Mouse (Mus musculus) ES-Bruce4 (cell line): ENCODE measurements at regions not wholly inside any gene's neighbourhood (a gene's known extent, or its start where the extent isn't known, plus 50 kb on each side); places are given as distances from the start of the nearest gene placed in this dataset.

ENCODE experiments used
- H3K27ac ChIP-seq: 2 replicates; pipeline ENCODE4 v1.5.1; 2012; ENCODE audit warnings: low read length, inconsistent platforms; ENCODE audit not compliant: insufficient read depth
- H3K27me3 ChIP-seq: 2 replicates; pipeline ENCODE4 v1.6.1; 2012; ENCODE audit warnings: mild to moderate bottlenecking, low read length, inconsistent platforms; ENCODE audit not compliant: control insufficient read depth, poor library complexity, insufficient read depth, severe bottlenecking
- H3K36me3 ChIP-seq: 2 replicates; pipeline ENCODE4 v1.6.1; 2012; ENCODE audit warnings: inconsistent platforms, mild to moderate bottlenecking, low read length, moderate library complexity; ENCODE audit not compliant: control insufficient read depth, poor library complexity, insufficient read depth, severe bottlenecking
- H3K4me1 ChIP-seq: one replicate; pipeline ENCODE4 v1.8.1; 2011; ENCODE audit warnings: low read length; ENCODE audit not compliant: control insufficient read depth, insufficient read depth
- H3K4me3 ChIP-seq: 2 replicates; pipeline ENCODE4 v1.5.1; 2011; ENCODE audit warnings: low read depth, mild to moderate bottlenecking, low read length
- H3K9ac ChIP-seq: 2 replicates; pipeline ENCODE4 v1.6.1; 2012; ENCODE audit warnings: low read depth, mild to moderate bottlenecking, inconsistent platforms; ENCODE audit not compliant: poor library complexity, severe bottlenecking
- H3K9me3 ChIP-seq: replicated peaks from 2 replicates; pipeline ENCODE4 v1.6.1; 2012; ENCODE audit warnings: mild to moderate bottlenecking, low read length, inconsistent platforms; ENCODE audit not compliant: control insufficient read depth, poor library complexity, insufficient read depth, severe bottlenecking
- CTCF ChIP-seq: IDR thresholded peaks from one replicate; pipeline ENCODE4 v1.8.1; 2011; ENCODE audit warnings: low read depth, low read length
- EP300 ChIP-seq: IDR thresholded peaks from 2 replicates; pipeline ENCODE4 v1.6.1; 2011; ENCODE audit warnings: low read depth, low read length; ENCODE audit not compliant: insufficient read depth
- POLR2A ChIP-seq: IDR thresholded peaks from one replicate; pipeline ENCODE4 v1.8.1; 2011; ENCODE audit warnings: low read length; ENCODE audit not compliant: insufficient read depth

DNA sequence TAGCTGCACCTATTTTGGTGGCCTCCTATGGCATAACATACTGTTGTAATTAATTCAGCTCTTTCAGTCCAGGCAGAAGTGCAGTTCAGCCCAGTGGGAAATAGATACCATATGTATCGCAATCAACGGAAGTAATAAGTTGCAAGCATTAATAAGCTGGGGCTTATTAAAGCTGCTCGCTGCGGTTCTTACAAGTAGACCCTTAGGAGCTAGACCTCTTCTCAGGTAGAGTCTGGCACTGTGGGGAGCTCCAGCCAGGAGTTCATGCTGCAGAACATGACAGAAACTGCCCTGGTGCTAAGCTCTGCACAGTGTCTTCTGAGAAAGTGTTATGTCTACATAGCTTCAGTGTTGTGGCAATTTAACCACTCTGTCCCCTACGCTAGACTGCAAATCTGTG, 153.5 kb upstream of the Tut7 start:
- Histone ChIP-seq H3K36me3 (no peaks in the 10 kb centered on the region), H3K27me3 (no peaks in the 10 kb centered on the region), H3K4me1 (no peaks in the 10 kb centered on the region), H3K27ac (no peak overlapping the region), H3K9ac (no peak overlapping the region), H3K9me3 (no peaks in the 10 kb centered on the region), H3K4me3 (no peak overlapping the region)
- TF ChIP-seq CTCF: no peak
- TF ChIP-seq EP300: no peak
- TF ChIP-seq POLR2A: no peak

GRCm38 (mm10) chr13:59972093-59972427, 149.1 kb upstream of the Tut7 start:
- no peaks in the 10 kb centered on the region for H3K4me1 ChIP-seq
- H3K4me3 ChIP-seq: no peak overlapping the region
- TF ChIP-seq EP300: no peak
- no peak for TF ChIP-seq POLR2A
- no peak for TF ChIP-seq CTCF
- H3K36me3 ChIP-seq: no peaks in the 10 kb centered on the region
- H3K27ac ChIP-seq: no peak overlapping the region
- H3K9ac ChIP-seq: no peak overlapping the region
- no peaks in the 10 kb centered on the region; the same call in 1 of the 2 replicates for H3K27me3 ChIP-seq
- no peaks in the 10 kb centered on the region for H3K9me3 ChIP-seq

GRCm38 (mm10) chr13:59971231-59972092, 148.5 kb upstream of the Tut7 start:
- H3K9me3 ChIP-seq: no peaks in the 10 kb centered on the region; the same call in 1 of the 2 replicates
- TF ChIP-seq CTCF: no peak
- no peak for TF ChIP-seq POLR2A
- TF ChIP-seq EP300: no peak
- no peaks in the 10 kb centered on the region for H3K4me1 ChIP-seq
- H3K27me3 ChIP-seq: no peaks in the 10 kb centered on the region; the same call in 1 of the 2 replicates
- H3K9ac ChIP-seq: no peak overlapping the region
- no peaks in the 10 kb centered on the region for H3K36me3 ChIP-seq
- H3K4me3 ChIP-seq: no peak overlapping the region
- H3K27ac ChIP-seq: no peak overlapping the region

GRCm38 (mm10) chr13:59970430-59970829, 147.5 kb upstream of the Tut7 start:
- Histone ChIP-seq H3K9me3 (no peaks in the 10 kb centered on the region; the same call in 1 of the 2 replicates), H3K4me3 (no peak overlapping the region), H3K9ac (no peak overlapping the region)

GRCm38 (mm10) chr13:59969484-59969883, 146.5 kb upstream of the Tut7 start:
- H3K36me3 ChIP-seq: no peaks in the 10 kb centered on the region
- H3K27me3 ChIP-seq: no peaks in the 10 kb centered on the region; the same call in 1 of the 2 replicates
- no peak for TF ChIP-seq EP300
- TF ChIP-seq CTCF: no peak
- TF ChIP-seq POLR2A: no peak
- H3K27ac ChIP-seq: no peak overlapping the region
- H3K9ac ChIP-seq: no peak overlapping the region
- no peak overlapping the region for H3K4me3 ChIP-seq
- H3K4me1 ChIP-seq: no peaks in the 10 kb centered on the region
- no peaks in the 10 kb centered on the region; the same call in 1 of the 2 replicates for H3K9me3 ChIP-seq

More at GRCm38 (mm10) chr13:59970430-59970829, 147.5 kb upstream of the Tut7 start:
- Histone ChIP-seq H3K27ac (no peak overlapping the region), H3K27me3 (no peaks in the 10 kb centered on the region; the same call in 1 of the 2 replicates), H3K36me3 (no peaks in the 10 kb centered on the region), H3K4me1 (no peaks in the 10 kb centered on the region)
- TF ChIP-seq POLR2A: no peak
- TF ChIP-seq CTCF: no peak
- TF ChIP-seq EP300: no peak
